Mouse (Mus musculus): ENCODE results near the gene AI661453. TPM values are rescaled to one million over a fixed set of nuclear protein-coding genes. Genes with fewer than 3 reads are reported as not detected.

The AI661453 gene
- total and polyA plus RNA-seq, 3 experiments = not detected

- in situ Hi-C loops (cut with MboI; ENCODE audit: low pct_ligation_motif_present, low pct_unique_long_range_greater_than_20kb, low sequenced_read_pairs) = no loop called here
- TF ChIP-seq CHD1 (IDR thresholded peaks at IDR 0.05; ENCODE audit: low read depth, low read length) (no peak), SIN3A (IDR thresholded peaks at IDR 0.05; ENCODE audit: low read length) (no peak), ZMIZ1 (IDR thresholded peaks at IDR 0.05; ENCODE audit: low read depth, low read length) (no peak), HCFC1 (IDR thresholded peaks at IDR 0.05; ENCODE audit: low read depth, low read length) (no peak), POLR2AphosphoS2 (IDR thresholded peaks at IDR 0.05; ENCODE audit: low read depth, low read length) (no peak), TBP (conservative IDR thresholded peaks at IDR 0.05; ENCODE audit: low read depth, low read length) (no peak), MAFK (IDR thresholded peaks at IDR 0.05; ENCODE audit: insufficient replicate concordance, low read length) (no peak), MAZ (IDR thresholded peaks at IDR 0.05; ENCODE audit: low read depth, low read length) (no peak), PAX5 (IDR thresholded peaks at IDR 0.05; ENCODE audit: low read length) (no peak), E2F4 (IDR thresholded peaks at IDR 0.05; ENCODE audit: insufficient replicate concordance, low read depth, low read length) (no peak), ZC3H11A (IDR thresholded peaks at IDR 0.05; ENCODE audit: low read depth, low read length) (no peak)
- Histone ChIP-seq H3K36me3 (replicated peaks in 1 of 2; ENCODE audit: control insufficient read depth in 1 of 2, insufficient read depth in 1 of 2, low read length in 1 of 2) (no peaks in the 10 kb centered on the region), H3K4me2 (ENCODE audit: insufficient read depth, low read depth, poor library complexity, severe bottlenecking) (no peak overlapping the region), H3K27ac (ENCODE audit: insufficient read depth, low read depth) (no peak overlapping the region), H3K9ac (ENCODE audit: insufficient read depth, low read depth) (no peak overlapping the region), H3K9me3 (replicated peaks; ENCODE audit: low read length) (no peaks in the 10 kb centered on the region), H3K4me3 (replicated peaks in 1 of 3; ENCODE audit: low read depth in 2 of 3, low read length in 2 of 3, poor library complexity in 1 of 3) (no peak overlapping the region), H3K27me3 (replicated peaks) (peaks cover 18% of the 10 kb centered on the region), H3K4me1 (ENCODE audit: control insufficient read depth in 1 of 2, insufficient read depth in 2 of 2) (no peaks in the 10 kb centered on the region), H3K79me2 (replicated peaks; ENCODE audit: control insufficient read depth, extremely low read depth, insufficient read depth, poor library complexity, severe bottlenecking) (no peaks in the 10 kb centered on the region)
- dilution Hi-C loops (cut with MboI; ENCODE audit: extremely low pct_ligation_motif_present, extremely low pct_unique_long_range_greater_than_20kb, low sequenced_read_pairs) = no loop called here
- DNase-seq (ENCODE audit: extremely low read depth) = no peak
These were observed 12.2 kb upstream of the AI661453 start for GRCm38 (mm10) chr17:47424186-47424585.

- dilution Hi-C loops (cut with MboI; ENCODE audit: extremely low pct_ligation_motif_present, extremely low pct_unique_long_range_greater_than_20kb, low sequenced_read_pairs) = no loop called here
- in situ Hi-C loops (cut with MboI; ENCODE audit: low pct_ligation_motif_present, low pct_unique_long_range_greater_than_20kb, low sequenced_read_pairs) = loop anchor here (5.0 kb wide), 1 partner anchor 35 kb away; no protein-coding TSS in a partner anchor
- DNase-seq (ENCODE audit: extremely low read depth) = no peak
These were observed 9.1 kb upstream of the AI661453 start for GRCm38 (mm10) chr17:47427316-47427715.

GRCm38 (mm10) chr17:47428831-47429304 is 7.5 kb upstream of the AI661453 start:
- 0 out of 2 replicates have a peak overlapping the region, but pooled peaks have one; percentile 7 for H3K4me2 ChIP-seq (ENCODE audit: insufficient read depth, low read depth, poor library complexity, severe bottlenecking)
- no peaks in the 10 kb centered on the region for H3K79me2 ChIP-seq (replicated peaks; ENCODE audit: control insufficient read depth, extremely low read depth, insufficient read depth, poor library complexity, severe bottlenecking)
- no peak overlapping the region for H3K9ac ChIP-seq (ENCODE audit: insufficient read depth, low read depth)
- no peak for DNase-seq (ENCODE audit: extremely low read depth)
- dilution Hi-C loops (cut with MboI; ENCODE audit: extremely low pct_ligation_motif_present, extremely low pct_unique_long_range_greater_than_20kb, low sequenced_read_pairs) (no loop called here), in situ Hi-C loops (cut with MboI; ENCODE audit: low pct_ligation_motif_present, low pct_unique_long_range_greater_than_20kb, low sequenced_read_pairs) (loop anchor here (5.0 kb wide), 1 partner anchor 37 kb away; no protein-coding TSS in a partner anchor)
- no peaks in the 10 kb centered on the region for H3K36me3 ChIP-seq (replicated peaks in 1 of 2; ENCODE audit: control insufficient read depth in 1 of 2, insufficient read depth in 1 of 2, low read length in 1 of 2)
- no peaks in the 10 kb centered on the region for H3K9me3 ChIP-seq (replicated peaks; ENCODE audit: low read length)
- H3K27me3 ChIP-seq (replicated peaks) = peaks cover 8% of the 10 kb centered on the region
- TF ChIP-seq MEF2A (IDR thresholded peaks at IDR 0.05; ENCODE audit: borderline replicate concordance, low read depth, low read length) (no peak), SMC3 (IDR thresholded peaks at IDR 0.05; ENCODE audit: low read depth, low read length) (peak; percentile 62), IRF4 (IDR thresholded peaks at IDR 0.05; ENCODE audit: low read depth, low read length) (0 out of 2 replicates have a peak, but pooled peaks have one; percentile 16), MYC (IDR thresholded peaks at IDR 0.05; ENCODE audit: low read depth, low read length) (no peak), MAFK (IDR thresholded peaks at IDR 0.05; ENCODE audit: insufficient replicate concordance, low read length) (peak; percentile 98), TCF12 (IDR thresholded peaks at IDR 0.05; ENCODE audit: low read depth, low read length) (0 out of 2 replicates have a peak, but pooled peaks have one; percentile 29), GABPA (IDR thresholded peaks at IDR 0.05; ENCODE audit: insufficient replicate concordance, low read depth, low read length) (no peak), RAD21 (IDR thresholded peaks at IDR 0.05; ENCODE audit: low read depth, low read length) (peak; percentile 56), CTCF (conservative IDR thresholded peaks at IDR 0.05 in 1 of 2, IDR thresholded peaks at IDR 0.05 in 1 of 2; ENCODE audit: low read depth in 2 of 2, low read length in 2 of 2) (peak in 1 of 2 experiments; percentile 72; a peak in 2 of 4 replicates)
- no peak overlapping the region for H3K27ac ChIP-seq (ENCODE audit: insufficient read depth, low read depth)
- no peaks in the 10 kb centered on the region for H3K4me1 ChIP-seq (ENCODE audit: control insufficient read depth in 1 of 2, insufficient read depth in 2 of 2)
- no peak overlapping the region for H3K4me3 ChIP-seq (replicated peaks in 1 of 3; ENCODE audit: low read depth in 2 of 3, low read length in 2 of 3, poor library complexity in 1 of 3)

More at GRCm38 (mm10) chr17:47427316-47427715, 9.1 kb upstream of the AI661453 start:
- Histone ChIP-seq H3K79me2 (replicated peaks; ENCODE audit: control insufficient read depth, extremely low read depth, insufficient read depth, poor library complexity, severe bottlenecking) (no peaks in the 10 kb centered on the region), H3K4me3 (replicated peaks in 1 of 3; ENCODE audit: low read depth in 2 of 3, low read length in 2 of 3, poor library complexity in 1 of 3) (no peak overlapping the region), H3K27me3 (replicated peaks) (peaks cover 12% of the 10 kb centered on the region), H3K36me3 (replicated peaks in 1 of 2; ENCODE audit: control insufficient read depth in 1 of 2, insufficient read depth in 1 of 2, low read length in 1 of 2) (no peaks in the 10 kb centered on the region), H3K9me3 (replicated peaks; ENCODE audit: low read length) (no peaks in the 10 kb centered on the region), H3K27ac (ENCODE audit: insufficient read depth, low read depth) (no peak overlapping the region), H3K4me1 (ENCODE audit: control insufficient read depth in 1 of 2, insufficient read depth in 2 of 2) (no peaks in the 10 kb centered on the region), H3K4me2 (ENCODE audit: insufficient read depth, low read depth, poor library complexity, severe bottlenecking) (no peak overlapping the region), H3K9ac (ENCODE audit: insufficient read depth, low read depth) (no peak overlapping the region)
- peak; percentile 43 for TF ChIP-seq RAD21 (IDR thresholded peaks at IDR 0.05; ENCODE audit: low read depth, low read length)
- peak; percentile 10 to 57; a peak in 2 of 4 replicates for TF ChIP-seq CTCF (conservative IDR thresholded peaks at IDR 0.05 in 1 of 2, IDR thresholded peaks at IDR 0.05 in 1 of 2; ENCODE audit: low read depth in 2 of 2, low read length in 2 of 2)
- no peak for TF ChIP-seq USF2 (conservative IDR thresholded peaks at IDR 0.05; ENCODE audit: low read depth, low read length)
- peak; percentile 42 for TF ChIP-seq SMC3 (IDR thresholded peaks at IDR 0.05; ENCODE audit: low read depth, low read length)

Measured in CH12.LX (cell line).